Mouse (Mus musculus) fibroblast of lung, adult 2 months (primary cell): ENCODE data around the gene Kif1c.
A peak's percentile ranks its signal among the peaks of the same experiment; 100 is the strongest.

Source experiments
- DNase-seq: peaks from one replicate; pipeline ENCODE4 v3.0.0-alpha.2; 2011; ENCODE audit warnings: low read depth

Kif1c gene

DNA sequence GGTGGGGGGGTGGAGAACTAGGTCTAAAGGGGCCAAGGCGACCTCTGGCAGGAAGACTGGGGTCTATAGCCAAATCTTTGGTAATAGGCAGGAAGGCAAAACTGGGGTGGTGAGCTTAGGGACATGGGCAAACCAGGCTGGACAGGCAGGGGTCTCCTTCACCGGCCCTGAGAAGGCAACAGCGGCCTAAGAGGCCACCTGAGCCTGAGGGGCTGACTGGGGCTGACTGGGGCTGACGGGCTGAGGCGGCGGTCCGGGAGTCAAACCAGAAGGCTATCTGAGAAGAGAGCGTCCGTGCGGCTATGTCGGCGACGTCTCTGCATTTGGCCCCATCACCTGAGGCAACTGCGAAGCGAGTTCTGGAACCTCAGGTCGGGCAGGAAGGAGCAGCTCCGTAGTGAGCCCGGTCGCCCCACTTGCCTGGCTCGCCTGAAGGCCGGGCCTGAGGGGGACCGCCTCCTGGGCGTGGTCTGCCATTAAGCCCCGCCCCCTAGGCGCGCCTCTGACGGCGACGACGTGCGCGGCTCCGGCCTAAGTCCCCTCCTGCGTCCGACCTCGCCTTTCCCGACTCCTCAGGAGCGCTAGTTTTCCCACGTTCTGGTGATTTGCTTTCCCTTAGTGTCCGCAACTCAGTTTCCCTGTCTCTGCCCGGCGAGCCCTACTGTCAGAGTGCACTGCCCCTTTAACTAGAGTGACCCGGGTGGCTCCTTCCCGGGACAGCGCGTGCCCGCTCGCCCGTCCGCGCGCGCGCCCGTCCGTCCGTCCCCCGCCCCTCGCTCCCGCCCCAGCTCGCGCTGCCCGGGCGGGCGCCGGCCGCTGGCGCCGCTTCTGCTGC lies at the start of gene Kif1c, which contains the start of gene Inca1:
Kif1c (plus strand) TSS at position 827 of the 835 bp plus-strand sequence.
Inca1 (minus strand) TSS at position 434 of the 835 bp plus-strand sequence.
- peak; percentile 83 for DNase-seq

DNA sequence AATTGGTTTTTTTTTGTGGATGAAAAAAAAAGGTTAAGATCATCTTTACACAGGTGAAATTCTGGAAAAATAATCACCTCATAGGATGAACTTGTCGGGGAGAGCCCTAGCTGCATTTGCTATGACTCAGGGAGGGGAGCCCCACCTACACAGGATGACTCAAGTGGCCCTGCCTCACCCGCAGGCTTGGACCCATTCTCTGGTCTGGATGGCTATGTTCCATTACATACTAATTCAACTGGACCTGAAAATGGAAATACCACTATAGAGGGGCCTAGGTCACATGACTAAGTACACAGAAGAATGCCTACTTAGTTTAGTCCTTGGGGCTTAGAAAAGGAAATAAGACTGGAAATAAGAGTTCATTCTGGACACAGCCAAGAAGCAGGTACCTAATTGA lies 49.0 kb upstream of the Kif1c start:
- no peak for DNase-seq

GRCm38 (mm10) chr11:70652029-70652883 lies 48.1 kb upstream of the Kif1c start:
- DNase-seq, result no peak

- DNase-seq, result no peak
These were observed 47.4 kb upstream of the Kif1c start for GRCm38 (mm10) chr11:70652884-70653344.

DNA sequence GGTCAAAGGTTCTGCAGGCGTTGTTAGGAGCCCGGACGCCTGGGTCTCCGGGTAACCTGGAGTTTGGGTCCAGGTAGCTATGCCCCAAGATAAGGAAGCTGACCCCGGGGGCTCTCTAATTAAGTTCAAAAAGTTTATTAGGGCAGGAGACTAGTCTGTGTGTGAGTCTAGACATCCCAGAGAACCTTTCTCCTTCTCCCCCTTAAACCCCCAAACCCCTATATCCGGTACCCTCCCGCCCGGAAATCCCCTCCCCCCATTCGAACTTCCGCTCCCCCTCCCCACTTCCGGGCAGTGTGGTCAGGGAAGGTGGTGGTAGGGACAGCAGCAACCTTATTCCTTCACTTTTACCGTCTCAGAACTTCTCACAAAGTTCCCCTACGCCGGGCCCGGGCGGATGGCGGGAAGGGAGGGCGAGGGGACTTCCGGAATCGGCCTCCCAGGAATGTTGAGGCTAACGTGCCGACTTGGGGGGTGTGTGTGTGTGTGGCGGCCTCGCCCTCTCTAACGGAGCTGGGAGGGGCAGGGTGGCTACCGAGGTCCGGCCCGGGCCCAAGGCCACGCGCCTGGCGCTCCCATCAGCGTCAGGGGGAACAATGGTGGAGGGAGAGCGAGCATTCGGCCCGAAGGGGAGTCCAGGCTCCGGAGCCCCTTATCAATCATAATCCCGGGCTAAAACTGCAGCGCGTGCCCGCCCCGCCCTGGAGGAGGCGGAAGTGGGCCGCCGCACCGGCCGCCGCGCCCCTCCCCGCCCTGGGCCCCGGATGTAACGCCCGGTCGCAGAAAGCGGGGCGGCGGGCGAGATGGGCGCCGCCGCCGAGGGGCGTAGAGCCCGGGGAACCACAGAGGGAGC lies 46.8 kb upstream of the Kif1c start:
- DNase-seq, result no peak

- DNase-seq, result no peak
These were observed 46.0 kb upstream of the Kif1c start, which contains the start of gene Pfn1 for GRCm38 (mm10) chr11:70654198-70654922. Gene Pfn1, minus strand, starts transcription at chr11:70654644.

GRCm38 (mm10) chr11:70654923-70655570 lies 45.3 kb upstream of the Kif1c start:
- DNase-seq, result no peak

GRCm38 (mm10) chr11:70655571-70656455 lies 44.5 kb upstream of the Kif1c start:
- no peak for DNase-seq

GRCm38 (mm10) chr11:70656456-70656927 lies 43.9 kb upstream of the Kif1c start:
- no peak for DNase-seq

DNA sequence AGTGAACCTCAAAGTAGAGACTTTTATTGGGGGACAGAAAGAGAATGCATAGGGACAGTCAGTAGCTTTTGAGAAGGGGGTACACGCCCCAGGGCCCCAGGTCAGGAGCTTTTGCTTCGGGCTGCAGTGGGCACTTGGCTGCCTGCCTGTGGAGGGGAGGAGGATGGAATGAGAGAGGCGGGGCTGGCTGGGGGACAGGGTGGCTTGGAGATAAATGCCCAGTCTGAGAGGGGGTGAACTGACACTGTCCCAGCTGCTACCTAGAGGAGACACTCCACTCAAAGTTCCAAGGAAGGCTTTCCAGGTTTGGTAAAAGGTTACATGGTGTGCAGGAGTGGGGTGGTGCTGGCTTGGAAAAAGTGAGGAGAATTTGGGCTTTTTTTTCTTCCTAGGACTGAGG lies 43.4 kb upstream of the Kif1c start, which contains the start of gene Eno3:
Eno3 (plus strand) TSS at position 239 of the 400 bp plus-strand sequence.
- no peak for DNase-seq

DNA sequence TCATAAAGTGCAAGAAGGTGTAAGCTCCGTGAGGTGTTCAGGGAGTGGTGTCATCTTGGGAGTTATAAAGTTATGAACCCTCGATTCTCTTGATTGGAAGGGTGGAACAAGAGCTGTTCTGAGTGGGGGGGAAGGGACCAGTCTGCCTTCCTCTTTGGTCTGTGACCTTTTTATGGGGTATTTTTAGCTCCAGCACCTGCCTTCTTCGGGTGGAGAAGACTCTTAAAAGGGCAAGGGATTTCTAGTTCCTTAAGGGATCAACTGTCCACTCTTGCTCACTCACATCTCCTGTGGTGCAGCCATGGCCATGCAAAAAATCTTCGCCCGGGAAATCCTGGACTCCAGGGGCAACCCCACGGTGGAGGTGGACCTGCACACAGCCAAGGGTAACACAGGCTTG lies 42.8 kb upstream of the Kif1c start:
- no peak for DNase-seq

- DNase-seq, result no peak
These were observed 42.4 kb upstream of the Kif1c start for GRCm38 (mm10) chr11:70657991-70658390.

GRCm38 (mm10) chr11:70658521-70658920 lies 41.8 kb upstream of the Kif1c start:
- no peak for DNase-seq

GRCm38 (mm10) chr11:70658942-70659341 lies 41.4 kb upstream of the Kif1c start:
- no peak for DNase-seq

DNA sequence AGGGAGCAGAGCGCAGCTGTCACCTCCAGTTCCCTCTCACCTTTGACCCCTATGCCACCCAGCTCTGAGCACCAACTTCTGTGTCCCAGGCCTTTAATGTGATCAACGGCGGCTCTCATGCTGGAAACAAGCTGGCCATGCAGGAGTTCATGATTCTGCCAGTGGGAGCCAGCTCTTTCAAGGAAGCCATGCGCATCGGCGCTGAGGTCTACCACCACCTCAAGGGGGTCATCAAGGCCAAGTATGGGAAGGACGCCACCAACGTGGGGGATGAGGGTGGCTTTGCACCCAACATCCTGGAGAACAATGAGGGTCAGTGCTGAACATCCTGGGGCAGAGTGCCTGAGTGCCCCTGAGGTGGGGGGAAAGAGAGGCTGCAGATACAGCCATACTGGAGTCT lies 39.8 kb upstream of the Kif1c start:
- no peak for DNase-seq

- no peak for DNase-seq
These were observed 37.2 kb upstream of the Kif1c start for GRCm38 (mm10) chr11:70663101-70663500.

DNA sequence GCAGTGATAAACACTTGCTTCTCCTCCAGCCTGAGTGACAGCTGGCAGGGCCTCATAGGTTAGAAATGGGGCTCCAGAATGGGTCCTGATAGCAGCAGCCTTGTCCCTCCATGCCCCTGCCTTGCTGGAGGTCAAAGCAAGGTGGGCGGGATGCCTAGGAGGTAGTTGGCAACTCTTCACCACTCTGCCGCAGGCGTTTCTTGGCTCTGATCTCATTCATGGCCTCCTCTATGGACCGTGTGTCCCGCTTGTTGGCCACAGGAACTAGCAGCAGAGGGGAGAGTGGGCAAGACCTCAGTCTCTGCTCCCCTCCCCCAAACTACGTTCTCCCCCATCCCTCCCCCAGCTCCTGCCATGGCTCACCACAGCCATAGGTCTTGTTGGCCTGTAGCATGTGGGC lies 36.4 kb upstream of the Kif1c start:
- no peak for DNase-seq

DNA sequence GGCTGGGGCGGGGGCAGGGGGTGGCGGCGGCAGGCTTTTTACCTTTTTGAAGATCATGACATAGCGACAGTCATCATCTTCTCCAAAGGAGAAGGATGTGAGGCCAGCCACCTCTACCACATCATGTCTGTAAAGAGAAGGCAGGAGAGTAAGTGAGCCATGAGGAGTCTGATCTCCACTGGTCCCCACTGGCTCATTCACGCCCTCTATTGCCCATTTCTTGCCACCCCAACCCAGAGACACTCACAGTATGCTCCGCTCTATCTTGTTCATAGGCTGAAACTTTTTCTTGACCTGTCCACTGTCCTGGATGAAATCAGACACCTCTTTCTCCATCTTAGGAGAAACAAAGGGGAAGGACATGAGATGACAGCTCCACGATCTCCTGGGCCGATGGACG lies 35.6 kb upstream of the Kif1c start:
- no peak for DNase-seq

GRCm38 (mm10) chr11:70666687-70667086 lies 33.7 kb upstream of the Kif1c start:
- no peak for DNase-seq
